Mouse (Mus musculus) 3T3-L1 (cell line): ENCODE data around the gene BC049730.
A peak's percentile ranks its signal among the peaks of the same experiment; 100 is the strongest.
"Not testable (repeated sequence)": the region's sequence is repeated elsewhere in the genome, so short reads cannot be mapped to it uniquely, and the experiment has no call there.

Experiments used
- DNase-seq: peaks from one replicate; pipeline ENCODE4 v3.0.0-alpha.2; 2015; ENCODE audit warnings: low read depth, low spot score

BC049730 gene

GRCm38 (mm10) chr7:24708832-24709292 lies at the start of gene BC049730:
Gene BC049730, plus strand, starts transcription at chr7:24709242.
- no peak for DNase-seq

- DNase-seq: no peak
Observed at GRCm38 (mm10) chr7:24659737-24660357, 49.2 kb upstream of the BC049730 start.

- DNase-seq: no peak
Observed at GRCm38 (mm10) chr7:24661118-24661904, 47.7 kb upstream of the BC049730 start.

GRCm38 (mm10) chr7:24662575-24662974 lies 46.5 kb upstream of the BC049730 start:
- peak; percentile 81 for DNase-seq

- no peak for DNase-seq
Observed at GRCm38 (mm10) chr7:24664301-24664700, 44.7 kb upstream of the BC049730 start.

GRCm38 (mm10) chr7:24664959-24665358 lies 44.1 kb upstream of the BC049730 start:
- no peak for DNase-seq

- no peak for DNase-seq
Observed at GRCm38 (mm10) chr7:24671944-24672439, 37.0 kb upstream of the BC049730 start.

- DNase-seq: no peak
Observed at GRCm38 (mm10) chr7:24676575-24676974, 32.5 kb upstream of the BC049730 start, which contains the start of gene Tex101. Gene Tex101, minus strand, starts transcription at chr7:24676675.

GRCm38 (mm10) chr7:24684121-24684520 lies 24.9 kb upstream of the BC049730 start:
- DNase-seq: not testable (repeated sequence)

- DNase-seq: not testable (repeated sequence)
Observed at GRCm38 (mm10) chr7:24687519-24687918, 21.5 kb upstream of the BC049730 start.

GRCm38 (mm10) chr7:24692693-24693092 lies 16.3 kb upstream of the BC049730 start:
- not testable (repeated sequence) for DNase-seq

- DNase-seq: not testable (repeated sequence)
Observed at GRCm38 (mm10) chr7:24697891-24698290, 11.2 kb upstream of the BC049730 start.

GRCm38 (mm10) chr7:24702841-24703240 lies 6.2 kb upstream of the BC049730 start:
- DNase-seq: not testable (repeated sequence)

GRCm38 (mm10) chr7:24715039-24715438 lies 6.0 kb downstream of the BC049730 start:
- no peak for DNase-seq

- DNase-seq: not testable (repeated sequence)
Observed at GRCm38 (mm10) chr7:24726808-24727207, 17.8 kb downstream of the BC049730 start, which contains the start of gene Gm4763. Gene Gm4763, minus strand, starts transcription at chr7:24726908.

GRCm38 (mm10) chr7:24735970-24736670 lies 27.1 kb downstream of the BC049730 start:
- peak; percentile 4 for DNase-seq

- DNase-seq: no peak
Observed at GRCm38 (mm10) chr7:24750695-24751094, 41.7 kb downstream of the BC049730 start.

GRCm38 (mm10) chr7:24751610-24752009 lies 42.6 kb downstream of the BC049730 start:
- no peak for DNase-seq

- no peak for DNase-seq
Observed at GRCm38 (mm10) chr7:24753476-24753875, 44.4 kb downstream of the BC049730 start.

GRCm38 (mm10) chr7:24758520-24758919 lies 49.5 kb downstream of the BC049730 start:
- DNase-seq: no peak

GRCm38 (mm10) chr7:24760211-24760610 lies 51.2 kb downstream of the BC049730 start, which contains the start of gene Cd177:
Gene Cd177, minus strand, starts transcription at chr7:24760311.
- no peak for DNase-seq

GRCm38 (mm10) chr7:24761161-24761560 lies 52.1 kb downstream of the BC049730 start:
- no peak for DNase-seq
